ENCODE assay signal across 8 mouse cellular contexts in genomic region chr10:7954989-7955633, GRCm38 (mm10). TPM values are rescaled to one million over a fixed set of nuclear protein-coding genes. Genes with fewer than 3 reads are reported as not detected.
A peak's percentile ranks its signal among the peaks of the same experiment; 100 is the strongest.
DNase-seq lines count a peak whose midpoint lies in the region; ATAC-seq and TF ChIP-seq lines count a peak whose summit lies in the region.

No protein-coding gene starts in this region.

- H3K27me3 ChIP-seq in hindbrain, postnatal 0 days (ENCODE audit: insufficient read depth, low read length), result no peaks in the 10 kb centered on the region
- H3K27me3 ChIP-seq in midbrain, embryonic 10.5 days (ENCODE audit: low read depth, poor library complexity, severe bottlenecking), result no peaks in the 10 kb centered on the region

- peaks cover 5% of the 10 kb centered on the region; the same call in 1 of the 2 replicates for H3K4me1 ChIP-seq in hindbrain, postnatal 0 days (ENCODE audit: insufficient read depth, low read length)
- H3K4me1 ChIP-seq in midbrain, embryonic 10.5 days, result peaks cover 30% of the 10 kb centered on the region

- H3K27ac ChIP-seq in gastrocnemius, adult 2 months, result peak overlapping the region; percentile 96
- peak overlapping the region; percentile 99 for H3K27ac ChIP-seq in hindbrain, postnatal 0 days
- H3K27ac ChIP-seq in midbrain, embryonic 10.5 days (replicated peaks), result peak overlapping the region; percentile 100

- peak overlapping the region; percentile 84 for H3K4me2 ChIP-seq in hindbrain, postnatal 0 days (ENCODE audit: low read depth, low read length)

- H3K4me3 ChIP-seq in gastrocnemius, adult 2 months, result peak overlapping the region; percentile 94
- peak overlapping the region; percentile 94 for H3K4me3 ChIP-seq in hindbrain, postnatal 0 days (ENCODE audit: low read length)
- peak overlapping the region; percentile 97 for H3K4me3 ChIP-seq in midbrain, embryonic 10.5 days

- no peaks in the 10 kb centered on the region for H3K36me3 ChIP-seq in hindbrain, postnatal 0 days (ENCODE audit: insufficient read depth, low read length)
- H3K36me3 ChIP-seq in midbrain, embryonic 10.5 days, result peaks cover 12% of the 10 kb centered on the region

- under 1% methylated on average over 25 of the region's 31 CpGs for WGBS in hindbrain, postnatal 0 days
- under 1% methylated on average over 31 of the region's 31 CpGs for WGBS in midbrain, embryonic 10.5 days

- DNase-seq in adipocyte (ENCODE audit: low spot score), result peak; percentile 47
- peak; percentile 33 to 34 for DNase-seq in cerebellum, postnatal 36 days
- DNase-seq in gastrocnemius, adult 2 months, result peak; percentile 57
- peak; percentile 57 for DNase-seq in hindbrain, postnatal 0 days (ENCODE audit: low spot score)
- DNase-seq in left cerebral cortex, postnatal 4 days, result peak; percentile 51
- peak; percentile 52 for DNase-seq in midbrain, embryonic 10.5 days (ENCODE audit: low spot score)
- DNase-seq in right cerebral cortex, postnatal 36 days (ENCODE audit: low spot score in 2 of 2), result peak; percentile 11 to 15

- ATAC-seq in hindbrain, postnatal 0 days, result no peak
- ATAC-seq in erythroid progenitor cell, adult 5-6 weeks (replicated peaks; ENCODE audit: low FRiP score, poor library complexity, severe bottlenecking), result no peak

- intact Hi-C loops in gastrocnemius, adult 2 months (cut with DNase I), result loop anchor here (10.0 kb wide), 1 partner anchor 160 kb away; the partner anchor contains the start of genes Ginm1 and Ppil4
- intact Hi-C loops in left cerebral cortex, postnatal 4 days (cut with DNase I), result no loop called here

- no peak for TF ChIP-seq CTCF in gastrocnemius, adult 2 months (IDR thresholded peaks at IDR 0.05)
- TF ChIP-seq CTCF in hindbrain, postnatal 0 days (IDR thresholded peaks at IDR 0.05; ENCODE audit: low read depth), result no peak

- H3K9ac ChIP-seq in hindbrain, postnatal 0 days (replicated peaks; ENCODE audit: low read length), result peak overlapping the region; percentile 99

- no peaks in the 10 kb centered on the region for H3K9me3 ChIP-seq in hindbrain, postnatal 0 days (ENCODE audit: low read length)
- no peaks in the 10 kb centered on the region for H3K9me3 ChIP-seq in midbrain, embryonic 10.5 days (replicated peaks)

RNA-seq across cellular contexts. Expression of gene Tab2, which starts 0.9 kb away (rescaled TPM):
- 100 to 1,000 TPM in 1 of 2 experiments, 10 to 100 TPM in 1; 96.2 to 100 TPM for total RNA-seq in gastrocnemius, adult 2 months (2021)
- total RNA-seq in hindbrain, postnatal 0 days (2014; rRNA removed), result 54.3 and 64.3 TPM in 2 replicates
- polyA plus RNA-seq in hindbrain, postnatal 0 days (2015; fragmentation: Nextera tagmentation; extraction: Ambion mirVana), result 11.4 and 12.0 TPM in 2 replicates
- total RNA-seq in left cerebral cortex, postnatal 4 days (2021), result 10 to 100 TPM; 69.7 to 71.4 TPM
- polyA plus RNA-seq in midbrain, embryonic 10.5 days (2016; fragmentation: Nextera tagmentation; extraction: Ambion mirVana), result 14.1 and 15.0 TPM in 2 replicates
- total RNA-seq in erythroid progenitor cell, adult 5-6 weeks (2015; ENCODE audit: low replicate concordance), result 143 and 208 TPM in 2 replicates
- total RNA-seq in erythroid progenitor cell, adult 5-6 weeks (2017; ENCODE audit: low replicate concordance), result 77.1 and 82.2 TPM in 2 replicates
